Mouse (Mus musculus) small intestine, adult 2 months (tissue): ENCODE measurements around the gene Grik3.

Experiments
- CTCF ChIP-seq: fragments of 200-500 bp; IDR thresholded peaks from 2 replicates; pipeline ENCODE4 v1.5.1; 2012; ENCODE audit warnings: low read depth, mild to moderate bottlenecking, control low read depth, inconsistent platforms, low read length, moderate library complexity, mixed read lengths; ENCODE audit not compliant: insufficient replicate concordance, insufficient read length; ENCODE audit errors: extremely low read depth
- POLR2A ChIP-seq: fragments of 200-500 bp; IDR thresholded peaks from 2 replicates; pipeline ENCODE4 v1.6.1; 2012; ENCODE audit warnings: low read depth, mild to moderate bottlenecking, control low read depth, inconsistent platforms, low read length, moderate library complexity

DNA sequence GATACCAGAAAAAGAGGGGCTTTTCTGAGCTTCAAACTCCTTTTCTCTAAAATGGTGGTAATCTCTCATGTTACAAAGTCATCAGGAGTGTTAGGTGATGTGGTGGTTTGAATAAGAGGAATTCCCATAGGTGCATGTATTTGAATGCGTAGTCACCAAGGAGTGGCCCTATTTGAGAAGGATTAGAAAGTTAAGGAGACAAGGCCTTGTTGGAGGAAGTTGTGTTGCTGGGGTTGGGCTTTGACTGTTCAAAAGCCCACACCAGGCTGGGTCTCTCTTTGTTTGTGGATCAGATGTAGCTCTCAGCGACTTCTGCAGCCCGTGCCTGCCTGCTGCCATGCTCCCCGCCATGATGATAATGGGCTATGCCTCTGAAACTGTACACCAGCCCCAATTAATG is 34.8 kb downstream of the Grik3 start:
- TF ChIP-seq POLR2A (no peak), CTCF (no peak)
